Mouse (Mus musculus) subcutaneous adipose tissue, adult 2 months (tissue): Measurements from ENCODE around the gene Gm16405. TPM values are rescaled to one million over a fixed set of nuclear protein-coding genes. Genes with fewer than 3 reads are reported as not detected.

Source experiments
- polyA plus RNA-seq: library from polyadenylated mRNA; depleted of rRNA; stranded (reverse); fragments of >200 nt; gene quantifications from 2 replicates; pipeline ENCODE4 v1.2.3, GENCODE M21; 2012; ENCODE audit warnings: low replicate concordance; rRNA removed

Gm16405 gene
- polyA plus RNA-seq: not detected in 2 replicates

DNA sequence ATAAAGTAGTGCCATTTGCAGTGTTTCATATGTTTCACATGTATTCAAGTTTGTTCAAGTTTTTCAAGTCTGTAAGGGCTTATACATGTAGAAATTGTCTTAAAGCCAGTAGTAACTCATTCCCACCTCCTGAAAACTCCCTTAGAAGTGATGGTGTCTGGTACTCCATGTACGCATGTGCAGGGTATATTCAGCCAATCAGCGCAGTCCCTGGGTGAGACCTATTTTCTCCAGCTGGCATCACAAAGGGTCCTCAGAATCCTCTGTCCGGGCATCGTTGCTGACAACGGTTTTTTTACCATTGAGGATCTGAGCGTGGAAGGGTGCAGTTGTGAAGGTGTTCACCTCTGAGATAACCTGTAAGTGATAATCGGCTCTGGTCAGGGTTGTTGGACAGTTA lies at the start of gene Gm16405:
Gm16405 (plus strand) TSS at position 301 of the 400 bp plus-strand sequence.

Other genes starting within 250 kb of the Gm16405 start
- gene Gm16430, start 91.0 kb downstream of the Gm16405 start, polyA plus RNA-seq: not detected in 2 replicates